Mouse (Mus musculus) G1E (cell line): ENCODE measurements at regions not wholly inside any gene's neighbourhood (a gene's known extent, or its start where the extent isn't known, plus 50 kb on each side); places are given as distances from the start of the nearest gene placed in this dataset.

Source experiments
- ATAC-seq: 2 replicates; pipeline ENCODE4 v1.8.0; 2016; ENCODE audit warnings: mild to moderate bottlenecking; ENCODE audit not compliant: insufficient number of reproducible peaks, poor library complexity, low FRiP score, severe bottlenecking; ENCODE audit errors: extremely low read depth
- DNase-seq: peaks from one replicate; pipeline ENCODE4 v3.0.0; 2012; ENCODE audit warnings: low spot score
- H3K27me3 ChIP-seq: 2 replicates; pipeline ENCODE4 v1.6.1; 2012; ENCODE audit warnings: mild to moderate bottlenecking, low read length, inconsistent platforms; ENCODE audit not compliant: insufficient read depth
- H3K36me3 ChIP-seq: replicated peaks from 2 replicates; pipeline ENCODE3; 2012; ENCODE audit warnings: mild to moderate bottlenecking, inconsistent platforms
- H3K4me1 ChIP-seq: 2 replicates; pipeline ENCODE4 v1.6.1; 2012; ENCODE audit warnings: low read depth, low read length, inconsistent platforms, mixed read lengths; ENCODE audit not compliant: insufficient read depth
- H3K4me3 ChIP-seq: 2 replicates; pipeline ENCODE4 v1.5.1; 2012; ENCODE audit warnings: low read depth, mild to moderate bottlenecking, inconsistent platforms, low read length, moderate library complexity, mixed read lengths
- H3K9me3 ChIP-seq: replicated peaks from 2 replicates; pipeline ENCODE4 v1.6.1; 2012; ENCODE audit warnings: inconsistent platforms
- CTCF ChIP-seq: IDR thresholded peaks from 2 replicates; pipeline ENCODE4 v1.5.1; 2012; ENCODE audit warnings: low read depth, low read length, inconsistent platforms, mixed read lengths
- GATA1 ChIP-seq: IDR thresholded peaks from 2 replicates; pipeline ENCODE4 v1.6.1; 2012; ENCODE audit warnings: borderline replicate concordance, low read length, inconsistent platforms, mixed read lengths
- GATA2 ChIP-seq: IDR thresholded peaks from 2 replicates; pipeline ENCODE4 v1.6.1; 2012; ENCODE audit warnings: low read depth, low read length, inconsistent platforms, borderline replicate concordance
- POLR2AphosphoS5 ChIP-seq: IDR thresholded peaks from 2 replicates; pipeline ENCODE4 v1.6.1; 2012; ENCODE audit warnings: low read depth, low read length, inconsistent platforms; ENCODE audit not compliant: insufficient replicate concordance
- TAL1 ChIP-seq: conservative IDR thresholded peaks from 2 replicates; pipeline ENCODE4 v1.6.1; 2012; ENCODE audit warnings: low read depth, low read length, inconsistent platforms, mixed read lengths

DNA sequence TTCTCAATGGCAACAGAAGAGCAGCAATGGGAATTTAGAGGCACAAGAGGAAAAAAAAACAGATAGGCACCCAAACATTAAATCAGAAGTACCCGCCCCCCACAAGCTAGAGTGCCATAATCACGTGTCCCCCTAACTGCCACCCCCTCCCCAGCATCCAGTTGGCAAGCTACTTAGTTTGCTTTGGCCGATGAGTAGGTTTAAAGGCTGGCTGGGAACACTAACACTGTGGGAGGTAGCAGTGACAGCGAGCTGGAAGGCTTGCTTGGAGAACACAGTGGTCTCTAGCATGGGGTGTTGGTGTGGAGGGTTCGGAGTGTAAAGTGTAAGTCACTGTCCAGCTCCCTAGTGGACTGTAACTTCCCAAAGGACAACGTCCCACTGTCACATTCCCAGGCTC is 463.1 kb downstream of the Bnc2 start:
- Histone ChIP-seq H3K4me1 (no peaks in the 10 kb centered on the region), H3K36me3 (no peaks in the 10 kb centered on the region), H3K27me3 (no peaks in the 10 kb centered on the region), H3K9me3 (peaks cover 45% of the 10 kb centered on the region), H3K4me3 (no peak overlapping the region)
- ATAC-seq (no peak), DNase-seq (no peak)
- TF ChIP-seq GATA2, result no peak
- TF ChIP-seq GATA1, result no peak
- TF ChIP-seq POLR2AphosphoS5, result no peak
- no peak for TF ChIP-seq TAL1
- no peak for TF ChIP-seq CTCF

DNA sequence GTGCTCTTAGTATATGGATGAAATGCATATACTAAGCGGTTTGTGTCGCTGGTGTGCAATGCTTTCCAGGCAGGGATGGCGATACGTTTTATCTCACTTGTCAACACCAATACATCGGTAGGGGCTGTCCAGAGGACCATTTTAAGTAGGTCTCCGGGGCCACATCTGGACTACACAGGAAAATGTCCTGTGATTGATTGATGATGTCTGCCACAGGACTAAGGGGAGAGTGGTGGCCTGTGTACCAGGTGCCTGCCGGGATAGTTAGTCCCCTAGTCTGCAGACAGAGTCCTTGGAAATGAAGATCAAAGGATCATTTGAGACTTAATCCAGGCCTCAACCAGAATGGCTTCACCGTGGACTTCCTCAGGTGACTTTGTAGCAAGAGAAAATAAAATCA is 460.6 kb downstream of the Bnc2 start:
- DNase-seq (no peak), ATAC-seq (no peak)
- no peaks in the 10 kb centered on the region for H3K27me3 ChIP-seq
- peaks cover 55% of the 10 kb centered on the region for H3K9me3 ChIP-seq
- no peaks in the 10 kb centered on the region for H3K36me3 ChIP-seq
- no peaks in the 10 kb centered on the region for H3K4me1 ChIP-seq
- H3K4me3 ChIP-seq, result no peak overlapping the region
- TF ChIP-seq GATA2, result no peak
- no peak for TF ChIP-seq GATA1
- no peak for TF ChIP-seq TAL1
- no peak for TF ChIP-seq POLR2AphosphoS5
- no peak for TF ChIP-seq CTCF

GRCm38 (mm10) chr4:84218961-84219360 is 456.1 kb downstream of the Bnc2 start:
- no peak for TF ChIP-seq CTCF
- no peak for TF ChIP-seq POLR2AphosphoS5
- TF ChIP-seq GATA1, result no peak
- TF ChIP-seq TAL1, result no peak
- no peak for TF ChIP-seq GATA2
- no peak overlapping the region for H3K4me3 ChIP-seq
- DNase-seq (no peak), ATAC-seq (no peak)
- no peaks in the 10 kb centered on the region for H3K36me3 ChIP-seq
- H3K27me3 ChIP-seq, result no peaks in the 10 kb centered on the region
- peaks cover 53% of the 10 kb centered on the region for H3K9me3 ChIP-seq
- no peaks in the 10 kb centered on the region for H3K4me1 ChIP-seq

GRCm38 (mm10) chr4:84222057-84222717 is 452.9 kb downstream of the Bnc2 start:
- H3K36me3 ChIP-seq, result no peaks in the 10 kb centered on the region
- ATAC-seq, result no peak
- H3K4me1 ChIP-seq, result no peaks in the 10 kb centered on the region
- no peak overlapping the region for H3K4me3 ChIP-seq
- H3K27me3 ChIP-seq, result no peaks in the 10 kb centered on the region
- no peak for DNase-seq
- H3K9me3 ChIP-seq, result peaks cover 54% of the 10 kb centered on the region
- no peak for TF ChIP-seq TAL1
- no peak for TF ChIP-seq GATA1

DNA sequence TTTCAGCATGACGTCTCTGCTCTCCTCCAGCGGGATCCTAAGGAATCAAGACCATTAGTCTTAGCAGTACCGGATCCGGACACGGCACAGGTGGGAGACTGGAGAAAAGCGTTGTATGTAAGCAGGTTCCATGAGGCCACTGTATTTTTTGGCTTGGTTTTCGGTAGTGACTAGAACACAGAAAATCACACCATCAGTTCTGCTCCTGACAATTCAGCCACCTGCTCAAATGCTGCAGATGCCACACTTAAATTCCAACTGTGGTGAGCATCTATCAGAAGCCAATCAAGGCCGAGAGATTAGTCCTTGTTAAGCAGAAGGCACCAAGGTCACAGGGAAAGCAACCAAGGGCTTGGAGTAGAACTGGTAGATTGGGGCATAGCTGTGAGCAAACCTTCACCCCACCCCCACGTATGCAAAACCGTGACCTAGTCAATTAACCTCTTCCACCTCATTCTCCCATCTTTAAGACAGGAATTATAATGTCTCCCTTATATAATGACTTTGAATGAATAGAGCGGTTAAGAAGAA is 452.2 kb downstream of the Bnc2 start:
- no peak for TF ChIP-seq CTCF
- no peak for TF ChIP-seq POLR2AphosphoS5
- no peak for TF ChIP-seq GATA1
- TF ChIP-seq GATA2, result no peak
- no peak for TF ChIP-seq TAL1
- peaks cover 53% of the 10 kb centered on the region for H3K9me3 ChIP-seq
- ATAC-seq, result no peak
- no peak overlapping the region for H3K4me3 ChIP-seq
- no peaks in the 10 kb centered on the region for H3K4me1 ChIP-seq
- no peaks in the 10 kb centered on the region for H3K27me3 ChIP-seq
- H3K36me3 ChIP-seq, result no peaks in the 10 kb centered on the region
- DNase-seq, result no peak

GRCm38 (mm10) chr4:84224556-84224955 is 450.5 kb downstream of the Bnc2 start:
- TF ChIP-seq POLR2AphosphoS5 (no peak), GATA1 (no peak), GATA2 (no peak), CTCF (no peak), TAL1 (no peak)
- H3K9me3 ChIP-seq, result peaks cover 47% of the 10 kb centered on the region
- H3K27me3 ChIP-seq, result no peaks in the 10 kb centered on the region
- no peaks in the 10 kb centered on the region for H3K36me3 ChIP-seq
- H3K4me1 ChIP-seq, result no peaks in the 10 kb centered on the region
- H3K4me3 ChIP-seq, result no peak overlapping the region
- DNase-seq (no peak), ATAC-seq (no peak)
